Mouse (Mus musculus) lung, adult 18-20 months (tissue): ENCODE measurements at regions not wholly inside any gene's neighbourhood (a gene's known extent, or its start where the extent isn't known, plus 50 kb on each side); places are given as distances from the start of the nearest gene placed in this dataset.

ENCODE experiments used
- DNase-seq, 2 experiments: peaks; one replicate each; pipeline ENCODE4 v3.0.0; 2022; ENCODE audit warnings: mixed read lengths in 2 of 2

GRCm38 (mm10) chr12:102057979-102058378 is 70.6 kb upstream of the Slc24a4 start:
- DNase-seq, result no peak

GRCm38 (mm10) chr12:102058428-102058827 is 70.1 kb upstream of the Slc24a4 start:
- no peak for DNase-seq

GRCm38 (mm10) chr12:102061096-102061495 is 67.4 kb upstream of the Slc24a4 start:
- DNase-seq, result no peak

GRCm38 (mm10) chr12:102061657-102062614 is 66.6 kb upstream of the Slc24a4 start:
- DNase-seq, result no peak

GRCm38 (mm10) chr12:102062648-102063047 is 65.9 kb upstream of the Slc24a4 start:
- DNase-seq, result no peak

GRCm38 (mm10) chr12:102063211-102063610 is 65.3 kb upstream of the Slc24a4 start:
- DNase-seq, result no peak

- DNase-seq, result no peak
These were observed 63.7 kb upstream of the Slc24a4 start for GRCm38 (mm10) chr12:102064710-102065325.

- DNase-seq, result no peak
These were observed 60.8 kb upstream of the Slc24a4 start for GRCm38 (mm10) chr12:102067685-102068084.

GRCm38 (mm10) chr12:102069521-102070201 is 58.9 kb upstream of the Slc24a4 start:
- peak; percentile 45 to 71 for DNase-seq

- DNase-seq, result no peak
These were observed 56.5 kb upstream of the Slc24a4 start for GRCm38 (mm10) chr12:102071888-102072619.

GRCm38 (mm10) chr12:102073540-102073939 is 55.0 kb upstream of the Slc24a4 start:
- DNase-seq, result no peak

GRCm38 (mm10) chr12:102076298-102076697 is 52.2 kb upstream of the Slc24a4 start:
- DNase-seq, result no peak
